Mouse (Mus musculus): Measurements from ENCODE around the gene Ccdc9b. TPM values are rescaled to one million over a fixed set of nuclear protein-coding genes. Genes with fewer than 3 reads are reported as not detected.

Ccdc9b gene
- 2.6 and 3.1 TPM in 2 replicates for polyA plus RNA-seq (2012; rRNA removed)

DNA sequence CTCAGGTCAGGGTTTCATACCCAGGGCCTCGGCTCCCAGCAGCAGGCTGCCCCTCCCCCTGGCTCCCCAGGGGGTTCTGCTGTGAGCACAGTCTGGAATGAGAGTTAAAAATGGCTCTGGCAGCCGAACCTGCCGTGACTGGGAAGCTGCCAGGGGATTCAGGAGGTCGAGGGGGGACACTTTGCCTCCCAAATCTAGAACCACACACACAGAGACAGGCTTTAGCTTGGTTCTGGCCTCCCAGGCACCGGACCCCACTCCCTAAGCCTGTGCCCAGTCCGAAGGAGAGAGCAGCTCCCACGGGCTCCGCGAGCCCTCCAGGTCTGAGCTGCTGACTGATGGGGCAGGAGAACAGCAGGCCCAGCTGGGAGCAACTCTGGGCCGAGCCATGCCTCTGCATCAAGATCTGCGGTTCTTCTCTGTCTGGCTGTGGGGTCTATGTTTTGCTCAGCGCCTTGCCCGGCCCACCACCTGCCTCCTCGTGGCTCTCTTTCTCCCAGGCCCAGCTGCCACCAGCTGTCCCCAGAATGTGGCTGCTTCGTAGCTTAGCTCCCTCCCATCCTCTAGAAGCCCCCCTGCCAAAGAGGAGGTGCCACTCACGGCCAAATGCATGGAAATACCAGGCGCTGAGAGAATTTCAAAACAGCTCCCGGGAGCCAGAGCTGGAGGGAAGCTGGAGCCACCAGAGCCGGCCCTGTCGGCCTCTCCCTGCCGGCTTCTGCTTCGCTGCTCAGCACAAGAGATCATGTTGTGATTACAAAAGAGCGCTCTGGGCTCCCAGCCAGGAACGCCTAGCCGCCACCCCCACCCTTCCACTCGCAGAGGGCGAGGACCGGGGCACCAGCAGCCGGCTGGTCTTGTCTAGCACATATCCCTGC lies at the start of gene Ccdc9b:
Gene Ccdc9b, minus strand, starts transcription at position 756 of the 878 bp plus-strand sequence.
- DNase-seq (ENCODE audit: low read depth in 1 of 2, low spot score in 2 of 2) = peak in 1 of 2 experiments; percentile 49
- no peaks in the 10 kb centered on the region for H3K4me1 ChIP-seq (ENCODE audit: control insufficient read depth, insufficient read depth, insufficient read length)
- peak within 1 kb of the TSS; percentile 76 for H3K27ac ChIP-seq (ENCODE audit: insufficient read depth, low read length)

DNA sequence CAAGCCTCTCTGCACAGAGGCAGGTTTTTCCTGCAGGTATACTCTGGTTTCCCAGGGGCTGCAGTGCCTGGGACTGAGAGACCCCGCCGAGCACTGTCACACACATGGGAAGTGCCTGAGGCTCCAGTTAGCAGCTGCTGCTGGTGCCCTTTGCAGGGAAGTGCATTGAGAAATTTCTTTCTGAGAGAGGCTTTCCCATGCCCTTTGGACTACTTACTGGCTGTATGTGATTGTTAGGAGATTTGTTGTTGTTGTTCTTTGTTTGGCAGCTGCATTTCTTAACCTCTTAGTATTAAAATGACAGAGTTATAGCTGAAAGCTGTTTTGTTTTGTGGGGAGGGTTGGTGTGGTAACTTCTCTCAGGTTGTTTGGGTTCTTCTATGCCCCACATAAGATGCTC lies 48.4 kb upstream of the Ccdc9b start:
- Histone ChIP-seq H3K4me1 (ENCODE audit: control insufficient read depth, insufficient read depth, insufficient read length) (peaks cover 2% of the 10 kb centered on the region; the same call in 1 of the 2 replicates), H3K36me3 (ENCODE audit: control insufficient read depth, insufficient read depth, low read length) (no peaks in the 10 kb centered on the region; the same call in 1 of the 2 replicates), H3K4me3 (ENCODE audit: extremely low read depth, insufficient read depth, insufficient read length) (no peak overlapping the region), H3K27me3 (ENCODE audit: control insufficient read depth, insufficient read depth, low read length) (no peaks in the 10 kb centered on the region), H3K27ac (ENCODE audit: insufficient read depth, low read length) (no peak overlapping the region)
- no peak for TF ChIP-seq CTCF (IDR thresholded peaks at IDR 0.05; ENCODE audit: extremely low read depth, insufficient read depth, insufficient read length, insufficient replicate concordance)
- no peak for TF ChIP-seq POLR2A (IDR thresholded peaks at IDR 0.05; ENCODE audit: low read depth, low read length)
- DNase-seq (ENCODE audit: low read depth in 1 of 2, low spot score in 2 of 2) = no peak
- WGBS = 75% methylated on average over 2 of the region's 2 CpGs

More for the DNA sequence above, at the start of gene Ccdc9b:
- no peaks in the 10 kb centered on the region for H3K27me3 ChIP-seq (ENCODE audit: control insufficient read depth, insufficient read depth, low read length)
- no peak for TF ChIP-seq POLR2A (IDR thresholded peaks at IDR 0.05; ENCODE audit: low read depth, low read length)
- no peak for TF ChIP-seq CTCF (IDR thresholded peaks at IDR 0.05; ENCODE audit: extremely low read depth, insufficient read depth, insufficient read length, insufficient replicate concordance)
- peak within 1 kb of the TSS; percentile 19; the same call in 1 of the 2 replicates for H3K4me3 ChIP-seq (ENCODE audit: extremely low read depth, insufficient read depth, insufficient read length)
- WGBS = 25% methylated on average over 29 of the region's 29 CpGs
- H3K36me3 ChIP-seq (ENCODE audit: control insufficient read depth, insufficient read depth, low read length) = no peaks in the 10 kb centered on the region

DNA sequence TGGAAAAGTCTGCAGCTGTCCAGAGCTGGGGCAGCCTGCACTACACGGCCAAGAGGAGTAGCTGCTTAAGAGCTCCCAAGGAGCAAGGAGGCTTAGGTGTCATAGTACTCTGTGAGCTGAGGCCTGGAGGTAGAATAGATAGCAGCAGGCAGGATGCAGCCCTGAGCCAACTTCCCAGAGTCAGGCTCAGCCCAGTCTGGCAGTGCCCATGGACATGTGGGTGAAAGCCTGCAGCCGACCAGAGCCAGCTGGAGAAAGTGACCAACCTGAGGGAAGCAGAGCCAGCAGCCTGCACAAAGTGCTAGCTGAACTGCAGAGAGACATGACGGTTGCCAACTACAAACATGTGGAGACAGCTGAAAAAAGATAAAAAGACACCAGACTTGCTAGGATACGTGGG lies 44.4 kb upstream of the Ccdc9b start:
- WGBS = 77% methylated on average over 4 of the region's 4 CpGs
- DNase-seq (ENCODE audit: low read depth in 1 of 2, low spot score in 2 of 2) = no peak
- Histone ChIP-seq H3K27ac (ENCODE audit: insufficient read depth, low read length) (no peak overlapping the region; the same call in 1 of the 2 replicates), H3K27me3 (ENCODE audit: control insufficient read depth, insufficient read depth, low read length) (no peaks in the 10 kb centered on the region), H3K4me1 (ENCODE audit: control insufficient read depth, insufficient read depth, insufficient read length) (peaks cover 7% of the 10 kb centered on the region; the same call in 1 of the 2 replicates), H3K36me3 (ENCODE audit: control insufficient read depth, insufficient read depth, low read length) (no peaks in the 10 kb centered on the region), H3K4me3 (ENCODE audit: extremely low read depth, insufficient read depth, insufficient read length) (no peak overlapping the region)
- TF ChIP-seq POLR2A (IDR thresholded peaks at IDR 0.05; ENCODE audit: low read depth, low read length) = no peak
- no peak for TF ChIP-seq CTCF (IDR thresholded peaks at IDR 0.05; ENCODE audit: extremely low read depth, insufficient read depth, insufficient read length, insufficient replicate concordance)

DNA sequence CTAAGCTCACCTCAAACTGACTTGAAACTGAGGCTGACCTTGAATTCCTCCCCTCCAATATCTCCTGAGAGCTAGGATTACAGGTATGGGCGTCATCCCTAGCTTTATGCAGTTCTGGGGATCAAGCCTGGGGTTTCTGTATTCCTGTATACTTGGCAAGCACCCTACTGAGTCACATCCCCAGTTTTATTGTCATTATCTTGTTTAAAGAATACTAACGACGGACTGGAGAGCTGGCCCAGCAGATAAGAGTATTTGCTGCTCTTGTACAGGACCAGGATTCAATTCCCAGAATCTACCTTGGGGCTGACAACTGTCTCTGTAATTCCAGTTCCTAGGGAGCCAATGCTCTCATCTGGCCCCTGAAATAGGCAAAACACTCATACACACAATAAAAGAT lies 43.3 kb upstream of the Ccdc9b start:
- Histone ChIP-seq H3K36me3 (ENCODE audit: control insufficient read depth, insufficient read depth, low read length) (no peaks in the 10 kb centered on the region), H3K27ac (ENCODE audit: insufficient read depth, low read length) (no peak overlapping the region), H3K4me1 (ENCODE audit: control insufficient read depth, insufficient read depth, insufficient read length) (peaks cover 7% of the 10 kb centered on the region; the same call in 1 of the 2 replicates), H3K27me3 (ENCODE audit: control insufficient read depth, insufficient read depth, low read length) (no peaks in the 10 kb centered on the region), H3K4me3 (ENCODE audit: extremely low read depth, insufficient read depth, insufficient read length) (no peak overlapping the region)
- TF ChIP-seq POLR2A (IDR thresholded peaks at IDR 0.05; ENCODE audit: low read depth, low read length) = no peak
- 69% methylated on average over 3 of the region's 3 CpGs for WGBS
- DNase-seq (ENCODE audit: low read depth in 1 of 2, low spot score in 2 of 2) = no peak

DNA sequence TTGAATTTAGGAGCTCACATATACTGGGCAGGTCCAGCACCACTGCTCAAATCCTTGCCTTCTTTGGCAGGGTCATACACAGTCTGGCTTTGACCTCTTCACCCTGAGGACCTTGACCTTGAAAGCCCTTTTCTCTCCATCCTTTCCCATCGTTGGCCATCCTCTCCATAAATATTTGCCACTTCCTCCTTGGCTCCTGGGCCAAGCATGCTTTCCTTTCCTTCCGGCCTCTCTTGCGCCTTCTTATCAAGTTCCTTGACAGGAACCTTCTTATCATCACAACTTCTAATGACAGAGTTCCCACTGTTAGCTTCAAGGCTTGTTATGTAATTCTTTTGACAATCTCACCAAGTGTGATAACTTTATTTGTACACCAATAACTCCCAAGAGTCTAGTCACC lies 42.7 kb upstream of the Ccdc9b start:
- no peak for DNase-seq (ENCODE audit: low read depth in 1 of 2, low spot score in 2 of 2)
- TF ChIP-seq CTCF (IDR thresholded peaks at IDR 0.05; ENCODE audit: extremely low read depth, insufficient read depth, insufficient read length, insufficient replicate concordance) (no peak), POLR2A (IDR thresholded peaks at IDR 0.05; ENCODE audit: low read depth, low read length) (no peak)
- H3K36me3 ChIP-seq (ENCODE audit: control insufficient read depth, insufficient read depth, low read length) = no peaks in the 10 kb centered on the region
- 55% methylated on average over 3 of the region's 3 CpGs for WGBS
- H3K27ac ChIP-seq (ENCODE audit: insufficient read depth, low read length) = no peak overlapping the region
- no peaks in the 10 kb centered on the region for H3K27me3 ChIP-seq (ENCODE audit: control insufficient read depth, insufficient read depth, low read length)
- peaks cover 7% of the 10 kb centered on the region; the same call in 1 of the 2 replicates for H3K4me1 ChIP-seq (ENCODE audit: control insufficient read depth, insufficient read depth, insufficient read length)
- no peak overlapping the region for H3K4me3 ChIP-seq (ENCODE audit: extremely low read depth, insufficient read depth, insufficient read length)

DNA sequence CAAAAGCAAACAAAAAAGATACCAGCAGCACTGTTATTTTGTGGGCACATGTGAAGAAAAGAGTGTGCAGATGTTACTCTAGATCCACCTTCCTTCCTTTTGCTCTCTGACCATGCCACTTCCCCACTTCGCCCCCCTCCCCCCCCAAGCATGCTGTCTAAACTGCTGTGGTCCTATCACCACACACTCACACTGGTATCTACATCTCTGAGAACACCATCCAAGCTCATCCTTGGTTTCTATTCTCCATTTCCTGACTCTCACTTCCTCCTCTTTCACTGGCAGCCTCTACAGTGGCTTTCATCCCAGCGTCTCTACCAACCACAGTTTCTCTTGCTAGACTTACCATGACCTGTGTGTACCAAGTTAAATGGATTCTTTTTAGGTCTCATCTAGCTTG lies 42.0 kb upstream of the Ccdc9b start:
- Histone ChIP-seq H3K4me3 (ENCODE audit: extremely low read depth, insufficient read depth, insufficient read length) (no peak overlapping the region), H3K27ac (ENCODE audit: insufficient read depth, low read length) (no peak overlapping the region), H3K27me3 (ENCODE audit: control insufficient read depth, insufficient read depth, low read length) (no peaks in the 10 kb centered on the region), H3K4me1 (ENCODE audit: control insufficient read depth, insufficient read depth, insufficient read length) (peaks cover 7% of the 10 kb centered on the region; the same call in 1 of the 2 replicates), H3K36me3 (ENCODE audit: control insufficient read depth, insufficient read depth, low read length) (no peaks in the 10 kb centered on the region)
- 7% methylated on average over 2 of the region's 2 CpGs for WGBS
- DNase-seq (ENCODE audit: low read depth in 1 of 2, low spot score in 2 of 2) = peak; percentile 17 to 23
- TF ChIP-seq POLR2A (IDR thresholded peaks at IDR 0.05; ENCODE audit: low read depth, low read length) (no peak), CTCF (IDR thresholded peaks at IDR 0.05; ENCODE audit: extremely low read depth, insufficient read depth, insufficient read length, insufficient replicate concordance) (no peak)

All from spleen, adult 2 months (tissue).